Mouse (Mus musculus) splenic B cell, adult 2 months (primary cell): ENCODE data around the gene Hoxd1.

Source experiments
- DNase-seq: peaks from one replicate; pipeline ENCODE4 v3.0.0-alpha.2; 2011; ENCODE audit warnings: low read depth, low spot score
- H3K27me3 ChIP-seq: 2 replicates; pipeline ENCODE4 v1.6.1; 2012; ENCODE audit warnings: mild to moderate bottlenecking, low read length, moderate library complexity, mixed read lengths; ENCODE audit not compliant: control insufficient read depth, poor library complexity, insufficient read depth, severe bottlenecking
- H3K36me3 ChIP-seq: 2 replicates; pipeline ENCODE4 v1.6.1; 2012; ENCODE audit warnings: mild to moderate bottlenecking, low read length, moderate library complexity, mixed read lengths; ENCODE audit not compliant: control insufficient read depth, poor library complexity, insufficient read depth, severe bottlenecking

The Hoxd1 gene

GRCm38 (mm10) chr2:74762522-74763244 is at the start of gene Hoxd1:
Gene Hoxd1, plus strand, starts transcription at chr2:74762980.
- DNase-seq = no peak
- Histone ChIP-seq H3K36me3 (no peaks in the 10 kb centered on the region), H3K27me3 (no peaks in the 10 kb centered on the region)

- DNase-seq = no peak
- H3K27me3 ChIP-seq = no peaks in the 10 kb centered on the region
- no peaks in the 10 kb centered on the region for H3K36me3 ChIP-seq
Observed at GRCm38 (mm10) chr2:74713239-74714150, 49.3 kb upstream of the Hoxd1 start.

DNA sequence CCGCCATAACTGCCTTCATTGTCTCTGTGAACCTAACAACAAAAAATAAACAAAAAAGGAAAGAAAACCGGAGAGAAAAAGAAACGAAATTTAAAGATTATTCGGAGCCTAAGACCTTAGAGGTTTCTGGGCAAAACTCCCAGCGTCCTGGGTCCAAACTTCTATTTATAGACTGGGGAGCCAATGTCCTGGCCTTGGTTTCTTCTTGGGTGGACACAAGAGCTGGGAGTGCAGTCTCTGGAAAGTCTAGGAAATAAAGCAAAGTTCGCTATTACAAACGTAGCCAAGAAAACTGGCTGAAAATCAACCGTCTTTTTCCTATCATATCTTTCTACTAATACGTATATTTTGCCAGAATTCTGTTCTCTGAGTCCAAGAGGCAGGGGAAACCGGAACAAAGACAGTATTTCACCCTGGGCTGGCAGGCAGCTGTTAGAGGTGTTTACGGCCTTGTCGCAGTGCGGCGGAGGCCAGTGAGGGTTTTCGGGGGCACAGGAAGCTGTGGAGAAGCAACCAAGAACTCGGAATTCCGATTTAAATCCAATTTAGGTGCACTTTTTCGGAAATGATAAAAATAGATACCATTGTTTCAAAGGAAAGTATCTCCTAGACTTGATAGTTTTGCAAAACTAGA is 48.5 kb upstream of the Hoxd1 start:
- Histone ChIP-seq H3K27me3 (no peaks in the 10 kb centered on the region), H3K36me3 (no peaks in the 10 kb centered on the region)
- no peak for DNase-seq

GRCm38 (mm10) chr2:74714881-74715280 is 47.9 kb upstream of the Hoxd1 start:
- no peak for DNase-seq
- Histone ChIP-seq H3K27me3 (no peaks in the 10 kb centered on the region), H3K36me3 (no peaks in the 10 kb centered on the region)

DNA sequence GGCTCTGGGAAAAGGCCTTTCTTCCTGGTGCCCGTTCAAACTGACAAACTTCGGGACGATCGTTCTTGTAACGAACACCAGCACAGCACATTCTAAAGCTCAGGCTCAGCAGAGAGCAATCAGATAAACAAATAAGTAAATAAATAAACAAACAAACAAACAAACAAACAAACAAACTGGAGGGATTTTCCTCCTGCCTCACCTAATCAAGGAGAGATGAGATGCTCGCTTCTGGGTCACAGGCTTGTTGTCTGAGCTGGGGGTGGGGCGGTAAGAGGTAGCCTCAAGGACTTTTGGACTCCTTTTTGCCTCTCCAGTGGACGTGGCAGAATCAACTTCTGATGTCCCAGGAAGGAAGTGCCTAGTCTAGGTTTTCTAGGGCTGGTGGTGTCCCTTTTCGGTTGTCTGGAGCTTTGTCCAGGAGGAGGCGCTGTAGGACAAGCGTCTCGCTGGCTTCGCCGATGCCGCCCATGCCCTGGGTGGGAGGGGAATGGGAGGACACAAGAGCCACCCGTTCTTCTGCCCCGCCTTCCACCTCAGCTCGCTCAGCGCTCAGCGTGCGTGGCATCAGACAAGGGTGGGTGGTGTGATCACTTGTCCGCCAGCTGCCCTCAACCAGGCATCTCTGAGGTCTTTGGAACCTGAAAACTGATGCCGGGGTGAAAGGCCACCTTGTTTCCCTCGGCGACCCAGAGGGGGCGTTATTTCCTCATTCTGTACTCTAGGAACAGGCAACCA is 47.1 kb upstream of the Hoxd1 start:
- Histone ChIP-seq H3K27me3 (no peaks in the 10 kb centered on the region), H3K36me3 (no peaks in the 10 kb centered on the region)
- DNase-seq = peak; percentile 52

- DNase-seq = no peak
- H3K27me3 ChIP-seq = no peaks in the 10 kb centered on the region
- no peaks in the 10 kb centered on the region for H3K36me3 ChIP-seq
Observed at GRCm38 (mm10) chr2:74720384-74720783, 42.4 kb upstream of the Hoxd1 start.

- Histone ChIP-seq H3K36me3 (no peaks in the 10 kb centered on the region), H3K27me3 (no peaks in the 10 kb centered on the region)
- DNase-seq = no peak
Observed at GRCm38 (mm10) chr2:74720955-74721491, 41.8 kb upstream of the Hoxd1 start.

DNA sequence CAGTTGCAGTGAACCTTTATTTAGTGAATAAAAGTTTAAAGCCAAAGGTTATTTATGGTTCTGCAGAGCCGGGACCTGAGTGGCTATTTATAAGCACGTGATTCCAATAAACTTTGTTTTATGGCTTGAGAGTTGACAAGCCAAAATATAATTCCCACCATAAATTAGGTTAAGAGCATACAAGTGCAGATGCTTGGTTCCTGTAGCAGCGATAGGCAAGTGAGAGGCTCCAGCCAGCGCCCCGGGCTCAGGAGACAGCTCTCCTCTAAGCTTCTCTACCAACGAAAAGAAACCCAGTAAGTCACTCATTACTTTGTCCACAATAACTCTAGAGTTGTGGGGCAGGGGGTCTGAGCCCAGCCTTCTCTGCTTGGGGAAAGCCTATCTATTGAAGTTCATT is 40.9 kb upstream of the Hoxd1 start:
- Histone ChIP-seq H3K36me3 (no peaks in the 10 kb centered on the region), H3K27me3 (no peaks in the 10 kb centered on the region)
- no peak for DNase-seq

DNA sequence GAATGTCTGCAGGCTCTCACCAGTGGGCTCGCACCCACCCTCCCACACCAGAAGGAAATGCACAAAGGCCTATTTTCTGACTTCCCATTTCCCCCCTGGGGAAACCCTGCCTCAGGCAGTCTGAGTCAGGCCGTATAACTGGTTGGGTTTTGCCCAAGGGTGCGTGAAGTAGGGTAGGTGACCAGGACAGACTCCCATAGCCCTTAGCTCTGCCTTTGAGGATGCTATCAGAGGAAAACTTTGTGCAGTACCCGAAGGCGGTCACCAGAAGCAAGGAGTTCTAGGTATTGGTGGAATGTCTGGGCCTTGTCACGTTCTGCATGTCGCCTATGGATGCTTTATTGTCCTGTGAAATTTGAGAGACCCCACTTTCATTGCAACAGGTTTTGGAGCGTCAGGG is 39.8 kb upstream of the Hoxd1 start:
- no peak for DNase-seq
- H3K27me3 ChIP-seq = 0 out of 2 replicates have a peak, but pooled peaks cover 3% of the 10 kb centered on the region

GRCm38 (mm10) chr2:74724244-74725015 is 38.4 kb upstream of the Hoxd1 start:
- Histone ChIP-seq H3K27me3 (0 out of 2 replicates have a peak, but pooled peaks cover 3% of the 10 kb centered on the region), H3K36me3 (no peaks in the 10 kb centered on the region)
- no peak for DNase-seq

More for the DNA sequence above, 39.8 kb upstream of the Hoxd1 start:
- no peaks in the 10 kb centered on the region for H3K36me3 ChIP-seq

GRCm38 (mm10) chr2:74725171-74725570 is 37.6 kb upstream of the Hoxd1 start:
- 0 out of 2 replicates have a peak, but pooled peaks cover 3% of the 10 kb centered on the region for H3K27me3 ChIP-seq
- H3K36me3 ChIP-seq = no peaks in the 10 kb centered on the region
- no peak for DNase-seq

GRCm38 (mm10) chr2:74726551-74726950 is 36.2 kb upstream of the Hoxd1 start, which contains the start of gene Gm28230:
Gene Gm28230, plus strand, starts transcription at chr2:74726728.
- H3K36me3 ChIP-seq = no peaks in the 10 kb centered on the region
- DNase-seq = no peak
- 0 out of 2 replicates have a peak, but pooled peaks cover 5% of the 10 kb centered on the region for H3K27me3 ChIP-seq

GRCm38 (mm10) chr2:74726973-74727639 is 35.7 kb upstream of the Hoxd1 start:
- H3K27me3 ChIP-seq = 0 out of 2 replicates have a peak, but pooled peaks cover 5% of the 10 kb centered on the region
- no peak for DNase-seq
- H3K36me3 ChIP-seq = no peaks in the 10 kb centered on the region
